Mouse (Mus musculus) stomach, embryonic 15.5 days (tissue): ENCODE results near the gene Ghdc. TPM values are rescaled to one million over a fixed set of nuclear protein-coding genes. Genes with fewer than 3 reads are reported as not detected.

ENCODE experiments used
- polyA plus RNA-seq: library from polyadenylated mRNA; unstranded; fragments of >200 nt; fragmentation: Nextera tagmentation; extraction: Ambion mirVana; gene quantifications from 2 replicates; pipeline ENCODE4 v1.2.1, GENCODE M21; 2015

Ghdc gene
- polyA plus RNA-seq, 1 experiment from 2014 or later: 5.5 TPM

Other genes starting within 250 kb of the Ghdc start
- gene Acly, start 243.0 kb downstream of the Ghdc start, polyA plus RNA-seq: 153 and 180 TPM in 2 replicates
- 0.24 and 0.37 TPM in 2 replicates for gene Ttc25, start 225.3 kb downstream of the Ghdc start, polyA plus RNA-seq
- gene Cnp, start 196.1 kb downstream of the Ghdc start, polyA plus RNA-seq: 35.3 and 42.7 TPM in 2 replicates
- gene Nkiras2, start 151.7 kb downstream of the Ghdc start, polyA plus RNA-seq: 57.3 and 57.6 TPM in 2 replicates
- 213 and 214 TPM in 2 replicates for gene Dnajc7, start 150.8 kb downstream of the Ghdc start, polyA plus RNA-seq
- gene Zfp385c, start 78.5 kb downstream of the Ghdc start, polyA plus RNA-seq: 0.06 and 0.21 TPM in 2 replicates
- gene Dhx58, start 66.7 kb downstream of the Ghdc start, polyA plus RNA-seq: 2.8 and 4.0 TPM in 2 replicates
- 47.3 and 50.6 TPM in 2 replicates for gene Kat2a, start 58.5 kb downstream of the Ghdc start, polyA plus RNA-seq
- not detected in 2 replicates for gene Hspb9, start 57.1 kb downstream of the Ghdc start, polyA plus RNA-seq
- gene Rab5c, start 32.7 kb downstream of the Ghdc start, polyA plus RNA-seq: 24.5 and 25.5 TPM in 2 replicates
- 0.24 and 0.27 TPM in 2 replicates for gene Kcnh4, start 11.0 kb downstream of the Ghdc start, polyA plus RNA-seq
- not detected in 2 replicates for gene Hcrt, start 8.0 kb downstream of the Ghdc start, polyA plus RNA-seq
- 26.6 and 27.5 TPM in 2 replicates for gene Stat5b, start 79.8 kb upstream of the Ghdc start, polyA plus RNA-seq
- 8.5 and 9.5 TPM in 2 replicates for gene Stat5a, start 88.4 kb upstream of the Ghdc start, polyA plus RNA-seq
- gene Stat3, start 168.6 kb upstream of the Ghdc start, polyA plus RNA-seq: 44.5 and 46.5 TPM in 2 replicates
- 306 and 329 TPM in 2 replicates for gene Cavin1, start 199.9 kb upstream of the Ghdc start, polyA plus RNA-seq
- gene Atp6v0a1, start 238.5 kb upstream of the Ghdc start, polyA plus RNA-seq: 36.6 and 39.7 TPM in 2 replicates